Mouse (Mus musculus): Measurements from ENCODE around the gene Gm40193.

Gm40193 gene

GRCm38 (mm10) chr11:70518436-70518835 lies 14.3 kb downstream of the Gm40193 start:
- H3K9me3 ChIP-seq (ENCODE audit: low read length), result no peaks in the 10 kb centered on the region
- H3K4me1 ChIP-seq (replicated peaks; ENCODE audit: low read depth, low read length), result peaks cover 39% of the 10 kb centered on the region
- TF ChIP-seq POU5F1 (IDR thresholded peaks at IDR 0.05; ENCODE audit: borderline replicate concordance, low read length) (no peak), NANOG (IDR thresholded peaks at IDR 0.05; ENCODE audit: borderline replicate concordance, low read length) (no peak), CTCF (conservative IDR thresholded peaks at IDR 0.05; ENCODE audit: low read length) (no peak)
- H3K4me3 ChIP-seq (replicated peaks; ENCODE audit: low read length), result no peak overlapping the region
- no peaks in the 10 kb centered on the region for H3K36me3 ChIP-seq (ENCODE audit: insufficient read depth, low read length)
- peaks cover 34% of the 10 kb centered on the region for H3K27me3 ChIP-seq (ENCODE audit: insufficient read depth, low read length)

DNA sequence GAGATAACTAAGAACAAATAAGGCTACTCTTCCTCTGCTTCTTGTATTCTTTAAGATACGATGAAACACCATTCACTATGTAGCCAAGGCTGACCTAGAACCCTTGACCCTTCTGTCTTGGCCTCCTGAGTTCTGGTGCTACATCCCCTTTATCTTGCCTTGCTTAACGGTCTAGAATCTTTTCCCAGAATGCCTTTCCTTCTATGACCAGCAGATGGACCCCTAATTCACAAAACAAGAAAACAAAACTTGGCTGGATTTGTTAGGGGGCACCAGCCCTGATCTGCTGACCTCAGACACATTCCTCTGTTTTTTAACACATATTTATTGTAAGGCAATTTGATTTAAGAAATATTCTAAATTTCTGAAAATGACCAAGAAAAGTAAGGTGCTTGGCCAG lies 16.4 kb downstream of the Gm40193 start:
- no peak overlapping the region for H3K4me3 ChIP-seq (replicated peaks; ENCODE audit: low read length)
- no peaks in the 10 kb centered on the region for H3K9me3 ChIP-seq (ENCODE audit: low read length)
- no peaks in the 10 kb centered on the region for H3K36me3 ChIP-seq (ENCODE audit: insufficient read depth, low read length)
- TF ChIP-seq NANOG (IDR thresholded peaks at IDR 0.05; ENCODE audit: borderline replicate concordance, low read length), result no peak
- peak; percentile 74 for TF ChIP-seq CTCF (conservative IDR thresholded peaks at IDR 0.05; ENCODE audit: low read length)
- TF ChIP-seq POU5F1 (IDR thresholded peaks at IDR 0.05; ENCODE audit: borderline replicate concordance, low read length), result no peak
- H3K27me3 ChIP-seq (ENCODE audit: insufficient read depth, low read length), result peaks cover 36% of the 10 kb centered on the region
- H3K4me1 ChIP-seq (replicated peaks; ENCODE audit: low read depth, low read length), result peaks cover 32% of the 10 kb centered on the region

- H3K4me3 ChIP-seq (replicated peaks; ENCODE audit: low read length), result no peak within 1 kb of the TSS
- TF ChIP-seq POU5F1 (IDR thresholded peaks at IDR 0.05; ENCODE audit: borderline replicate concordance, low read length) (no peak), CTCF (conservative IDR thresholded peaks at IDR 0.05; ENCODE audit: low read length) (no peak), NANOG (IDR thresholded peaks at IDR 0.05; ENCODE audit: borderline replicate concordance, low read length) (no peak)
- H3K9me3 ChIP-seq (ENCODE audit: low read length), result no peaks in the 10 kb centered on the region
- no peaks in the 10 kb centered on the region for H3K36me3 ChIP-seq (ENCODE audit: insufficient read depth, low read length)
- H3K27me3 ChIP-seq (ENCODE audit: insufficient read depth, low read length), result peaks cover 18% of the 10 kb centered on the region
- peaks cover 33% of the 10 kb centered on the region for H3K4me1 ChIP-seq (replicated peaks; ENCODE audit: low read depth, low read length)
Observed at GRCm38 (mm10) chr11:70514288-70514687, 18.5 kb downstream of the Gm40193 start, which contains the start of gene Vmo1. TSS of gene Vmo1 (minus strand) at chr11:70514616.

DNA sequence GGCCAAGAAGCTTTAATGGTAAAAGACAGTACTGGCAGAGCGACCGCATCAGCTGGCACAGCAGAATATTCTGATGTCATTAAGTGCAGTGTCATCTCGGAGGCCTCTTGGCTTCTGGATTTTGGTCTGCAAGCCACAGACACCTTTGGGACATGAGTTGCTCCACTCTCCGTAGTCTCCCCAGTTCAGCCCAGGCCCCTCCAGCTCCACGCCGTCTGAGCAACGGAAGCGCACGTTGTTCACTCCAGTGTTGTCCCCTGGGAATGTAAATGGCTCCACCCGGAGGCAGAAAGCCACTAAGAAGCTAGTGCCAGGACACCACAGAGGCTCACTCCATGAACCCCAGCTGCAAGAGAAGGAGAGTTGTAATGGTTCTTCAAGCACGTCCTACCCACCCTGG lies 19.2 kb downstream of the Gm40193 start:
- Histone ChIP-seq H3K4me1 (replicated peaks; ENCODE audit: low read depth, low read length) (peaks cover 28% of the 10 kb centered on the region), H3K4me3 (replicated peaks; ENCODE audit: low read length) (no peak overlapping the region), H3K9me3 (ENCODE audit: low read length) (no peaks in the 10 kb centered on the region), H3K36me3 (ENCODE audit: insufficient read depth, low read length) (no peaks in the 10 kb centered on the region), H3K27me3 (ENCODE audit: insufficient read depth, low read length) (peaks cover 11% of the 10 kb centered on the region; the same call in 1 of the 2 replicates)
- no peak for TF ChIP-seq NANOG (IDR thresholded peaks at IDR 0.05; ENCODE audit: borderline replicate concordance, low read length)
- TF ChIP-seq POU5F1 (IDR thresholded peaks at IDR 0.05; ENCODE audit: borderline replicate concordance, low read length), result no peak
- TF ChIP-seq CTCF (conservative IDR thresholded peaks at IDR 0.05; ENCODE audit: low read length), result no peak

DNA sequence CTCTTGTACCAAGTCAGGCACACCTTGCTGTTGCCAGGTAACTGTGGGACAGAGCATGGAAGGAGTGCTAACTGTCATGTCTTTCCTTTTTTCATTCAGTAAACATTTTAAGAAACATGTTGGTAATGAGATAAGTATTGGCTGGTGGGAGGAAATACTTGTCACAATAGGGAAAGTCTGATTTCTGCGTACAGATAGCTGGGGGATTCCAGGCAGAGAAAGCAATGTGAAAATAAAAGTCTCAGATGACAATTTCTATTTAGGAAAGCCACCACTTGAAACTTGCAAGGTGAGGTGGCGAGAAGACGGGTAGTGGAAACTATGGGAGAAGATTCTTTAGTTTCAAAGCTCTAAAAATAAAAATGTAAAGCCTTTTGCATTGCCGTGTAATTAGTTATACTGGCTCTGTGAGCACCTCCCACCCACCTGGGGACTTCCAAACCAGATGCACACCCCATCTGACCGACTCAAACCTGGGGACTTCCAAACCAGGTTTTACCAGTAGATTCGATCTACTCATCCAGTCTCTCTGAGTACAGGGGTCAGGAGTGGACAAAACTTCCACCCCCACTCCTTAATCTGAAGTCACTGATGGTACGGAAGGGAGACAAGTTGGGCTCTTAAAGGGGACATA lies 19.9 kb downstream of the Gm40193 start:
- TF ChIP-seq NANOG (IDR thresholded peaks at IDR 0.05; ENCODE audit: borderline replicate concordance, low read length) (no peak), POU5F1 (IDR thresholded peaks at IDR 0.05; ENCODE audit: borderline replicate concordance, low read length) (no peak), CTCF (conservative IDR thresholded peaks at IDR 0.05; ENCODE audit: low read length) (no peak)
- peaks cover 9% of the 10 kb centered on the region; the same call in 1 of the 2 replicates for H3K27me3 ChIP-seq (ENCODE audit: insufficient read depth, low read length)
- H3K4me3 ChIP-seq (replicated peaks; ENCODE audit: low read length), result no peak overlapping the region
- no peaks in the 10 kb centered on the region for H3K36me3 ChIP-seq (ENCODE audit: insufficient read depth, low read length)
- no peaks in the 10 kb centered on the region for H3K9me3 ChIP-seq (ENCODE audit: low read length)
- peaks cover 28% of the 10 kb centered on the region for H3K4me1 ChIP-seq (replicated peaks; ENCODE audit: low read depth, low read length)

DNA sequence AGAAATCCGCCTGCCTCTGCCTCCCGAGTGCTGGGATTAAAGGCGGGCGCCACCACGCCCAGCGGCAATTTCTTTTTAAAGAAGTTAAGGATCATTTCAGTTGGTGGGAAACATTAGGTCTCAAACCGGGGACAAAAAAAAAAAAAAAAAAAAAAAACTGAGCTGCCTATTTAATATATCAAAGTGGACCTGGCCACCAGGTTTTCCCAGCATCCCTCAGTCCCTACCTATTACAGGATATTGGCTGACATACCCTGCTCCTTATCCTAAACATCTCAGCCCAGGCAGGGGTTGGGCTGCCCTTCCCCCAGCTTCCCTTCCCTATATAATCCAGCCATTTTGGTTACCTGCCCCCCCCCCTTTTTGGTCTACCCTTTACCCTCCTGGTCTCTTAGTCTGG lies 20.9 kb downstream of the Gm40193 start:
- H3K27me3 ChIP-seq (ENCODE audit: insufficient read depth, low read length), result peaks cover 9% of the 10 kb centered on the region; the same call in 1 of the 2 replicates
- H3K4me3 ChIP-seq (replicated peaks; ENCODE audit: low read length), result no peak overlapping the region
- TF ChIP-seq CTCF (conservative IDR thresholded peaks at IDR 0.05; ENCODE audit: low read length), result no peak
- no peak for TF ChIP-seq NANOG (IDR thresholded peaks at IDR 0.05; ENCODE audit: borderline replicate concordance, low read length)
- TF ChIP-seq POU5F1 (IDR thresholded peaks at IDR 0.05; ENCODE audit: borderline replicate concordance, low read length), result no peak
- H3K9me3 ChIP-seq (ENCODE audit: low read length), result no peaks in the 10 kb centered on the region
- H3K4me1 ChIP-seq (replicated peaks; ENCODE audit: low read depth, low read length), result peaks cover 28% of the 10 kb centered on the region
- no peaks in the 10 kb centered on the region for H3K36me3 ChIP-seq (ENCODE audit: insufficient read depth, low read length)

DNA sequence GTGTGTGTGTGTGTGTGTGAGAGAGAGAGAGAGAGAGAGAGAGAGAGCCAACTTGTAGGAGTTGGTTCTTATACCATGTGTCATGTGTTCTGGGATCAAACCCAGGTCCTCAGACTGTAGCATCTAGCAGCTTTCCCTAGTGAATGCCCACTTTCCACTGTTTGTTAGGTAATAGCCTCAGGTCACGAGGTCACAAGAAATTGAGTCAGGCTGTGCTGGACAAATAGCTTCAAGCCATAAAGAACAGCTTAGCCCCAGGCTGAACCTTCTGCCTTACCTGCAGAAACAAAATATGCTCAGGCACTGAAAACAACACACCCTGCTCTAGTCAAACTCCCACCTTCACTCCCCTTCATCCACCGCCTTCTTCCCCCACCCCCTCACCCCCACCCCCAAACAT lies 21.5 kb downstream of the Gm40193 start:
- no peaks in the 10 kb centered on the region for H3K36me3 ChIP-seq (ENCODE audit: insufficient read depth, low read length)
- no peak overlapping the region for H3K4me3 ChIP-seq (replicated peaks; ENCODE audit: low read length)

GRCm38 (mm10) chr11:70509753-70510564 lies 22.8 kb downstream of the Gm40193 start:
- Histone ChIP-seq H3K36me3 (ENCODE audit: insufficient read depth, low read length) (no peaks in the 10 kb centered on the region), H3K4me1 (replicated peaks; ENCODE audit: low read depth, low read length) (peaks cover 43% of the 10 kb centered on the region), H3K4me3 (replicated peaks; ENCODE audit: low read length) (peak overlapping the region; percentile 59), H3K27me3 (ENCODE audit: insufficient read depth, low read length) (peaks cover 16% of the 10 kb centered on the region), H3K9me3 (ENCODE audit: low read length) (no peaks in the 10 kb centered on the region)
- peak; percentile 38 for TF ChIP-seq CTCF (conservative IDR thresholded peaks at IDR 0.05; ENCODE audit: low read length)
- TF ChIP-seq POU5F1 (IDR thresholded peaks at IDR 0.05; ENCODE audit: borderline replicate concordance, low read length), result no peak

More for the DNA sequence above, 21.5 kb downstream of the Gm40193 start:
- TF ChIP-seq NANOG (IDR thresholded peaks at IDR 0.05; ENCODE audit: borderline replicate concordance, low read length) (no peak), POU5F1 (IDR thresholded peaks at IDR 0.05; ENCODE audit: borderline replicate concordance, low read length) (no peak), CTCF (conservative IDR thresholded peaks at IDR 0.05; ENCODE audit: low read length) (no peak)
- peaks cover 9% of the 10 kb centered on the region; the same call in 1 of the 2 replicates for H3K27me3 ChIP-seq (ENCODE audit: insufficient read depth, low read length)
- peaks cover 30% of the 10 kb centered on the region for H3K4me1 ChIP-seq (replicated peaks; ENCODE audit: low read depth, low read length)
- no peaks in the 10 kb centered on the region for H3K9me3 ChIP-seq (ENCODE audit: low read length)

Data from E14TG2a.4 (cell line).